Mouse (Mus musculus) hindbrain, embryonic 14.5 days (tissue): ENCODE data around the gene Itgb1bp1. TPM values are rescaled to one million over a fixed set of nuclear protein-coding genes. Genes with fewer than 3 reads are reported as not detected.

Experiments
- ATAC-seq: fragments of 200-750 bp; cut with Nextera tagmentation; 2 replicates; pipeline ENCODE4 v1.8.0; 2017; ENCODE audit warnings: moderate number of reproducible peaks, mild to moderate bottlenecking, moderate TSS enrichment, moderate library complexity; ENCODE audit not compliant: low FRiP score
- DNase-seq: peaks from one replicate; pipeline ENCODE4 v3.0.0-alpha.2; 2015; ENCODE audit warnings: low spot score
- H3K27ac ChIP-seq: fragments of 300-500 bp; sonication (generic); 2 replicates; pipeline ENCODE4 v1.5.1; 2014; ENCODE audit warnings: mild to moderate bottlenecking, moderate library complexity
- H3K27me3 ChIP-seq: fragments of 300-500 bp; sonication (generic); 2 replicates; pipeline ENCODE4 v1.6.1; 2014; ENCODE audit warnings: mild to moderate bottlenecking, low read length, mixed read lengths; ENCODE audit not compliant: control insufficient read depth, insufficient read depth
- H3K36me3 ChIP-seq: fragments of 300-500 bp; sonication (generic); replicated peaks from 2 replicates; pipeline ENCODE4 v1.6.1; 2014; ENCODE audit not compliant: control insufficient read depth, insufficient read depth
- H3K4me1 ChIP-seq: fragments of 300-500 bp; sonication (generic); replicated peaks from 2 replicates; pipeline ENCODE4 v1.6.1; 2014; ENCODE audit warnings: antibody characterized with exemption, low read length, mixed read lengths; ENCODE audit not compliant: control insufficient read depth, insufficient read depth
- H3K4me2 ChIP-seq: fragments of 300-500 bp; sonication (generic); replicated peaks from 2 replicates; pipeline ENCODE4 v1.6.1; 2014; ENCODE audit warnings: mild to moderate bottlenecking, moderate library complexity
- H3K4me3 ChIP-seq: fragments of 300-500 bp; sonication (generic); replicated peaks from 2 replicates; pipeline ENCODE4 v1.5.1; 2014; ENCODE audit warnings: mild to moderate bottlenecking, low read length
- H3K9ac ChIP-seq: fragments of 300-500 bp; sonication (generic); 2 replicates; pipeline ENCODE4 v1.6.1; 2014
- H3K9me3 ChIP-seq: fragments of 300-500 bp; sonication (generic); 2 replicates; pipeline ENCODE4 v1.6.1; 2016; ENCODE audit warnings: low read length; ENCODE audit not compliant: control insufficient read depth
- WGBS: fragments of 180-500 bp; shearing (Covaris S2); extraction: QIAGEN DNeasy Blood & Tissue Kit; methylation state at CpG from one replicate; pipeline ENCODE4 v1.1.7; 2014; 5-methylcytosine and 5-hydroxymethylcytosine counted together
- polyA plus RNA-seq: library from polyadenylated mRNA; unstranded; fragments of >200 nt; fragmentation: Nextera tagmentation; extraction: Ambion mirVana; gene quantifications from 2 replicates; pipeline ENCODE4 v1.2.1, GENCODE M21; 2014

Gene Itgb1bp1
- polyA plus RNA-seq, 1 experiment from 2014 or later, result 37.4 TPM

- Histone ChIP-seq H3K27ac (no peak overlapping the region), H3K27me3 (no peaks in the 10 kb centered on the region), H3K36me3 (peaks cover 93% of the 10 kb centered on the region), H3K4me2 (no peak overlapping the region), H3K9ac (no peak overlapping the region), H3K4me1 (no peaks in the 10 kb centered on the region), H3K9me3 (no peaks in the 10 kb centered on the region), H3K4me3 (no peak overlapping the region)
- 84% methylated on average over 3 of the region's 3 CpGs for WGBS
- ATAC-seq (no peak), DNase-seq (no peak)
Observed at GRCm38 (mm10) chr12:21264970-21265369, 21.1 kb downstream of the Itgb1bp1 start.

- H3K27me3 ChIP-seq, result no peaks in the 10 kb centered on the region
- H3K4me2 ChIP-seq, result no peak overlapping the region
- no peak overlapping the region for H3K4me3 ChIP-seq
- no peaks in the 10 kb centered on the region for H3K9me3 ChIP-seq
- no peaks in the 10 kb centered on the region for H3K4me1 ChIP-seq
- no peak overlapping the region for H3K9ac ChIP-seq
- DNase-seq (no peak), ATAC-seq (no peak)
- WGBS, result 75% methylated on average over 5 of the region's 5 CpGs
- H3K27ac ChIP-seq, result no peak overlapping the region
- H3K36me3 ChIP-seq, result peaks cover 93% of the 10 kb centered on the region
Observed at GRCm38 (mm10) chr12:21264241-21264640, 21.8 kb downstream of the Itgb1bp1 start.

- 93% methylated on average over 5 of the region's 5 CpGs for WGBS
- Histone ChIP-seq H3K27me3 (no peaks in the 10 kb centered on the region), H3K36me3 (peaks cover 91% of the 10 kb centered on the region), H3K4me3 (no peak overlapping the region), H3K9ac (no peak overlapping the region), H3K4me2 (no peak overlapping the region), H3K4me1 (no peaks in the 10 kb centered on the region), H3K27ac (no peak overlapping the region), H3K9me3 (no peaks in the 10 kb centered on the region)
- ATAC-seq (no peak), DNase-seq (no peak)
Observed at GRCm38 (mm10) chr12:21263256-21263655, 22.8 kb downstream of the Itgb1bp1 start.

GRCm38 (mm10) chr12:21261521-21261920, 24.6 kb downstream of the Itgb1bp1 start:
- DNase-seq (no peak), ATAC-seq (no peak)
- no peaks in the 10 kb centered on the region for H3K27me3 ChIP-seq
- WGBS, result 88% methylated on average over 4 of the region's 4 CpGs
- no peak overlapping the region for H3K4me2 ChIP-seq
- H3K4me3 ChIP-seq, result no peak overlapping the region
- peaks cover 91% of the 10 kb centered on the region for H3K36me3 ChIP-seq
- H3K9me3 ChIP-seq, result no peaks in the 10 kb centered on the region
- no peaks in the 10 kb centered on the region for H3K4me1 ChIP-seq
- H3K27ac ChIP-seq, result no peak overlapping the region
- no peak overlapping the region for H3K9ac ChIP-seq

- no peak overlapping the region for H3K27ac ChIP-seq
- no peak for DNase-seq
- no peak overlapping the region for H3K9ac ChIP-seq
- 89% methylated on average over 6 of the region's 6 CpGs for WGBS
- no peaks in the 10 kb centered on the region for H3K27me3 ChIP-seq
- H3K4me3 ChIP-seq, result no peak overlapping the region
- peaks cover 91% of the 10 kb centered on the region for H3K36me3 ChIP-seq
- no peak overlapping the region for H3K4me2 ChIP-seq
- ATAC-seq, result no peak
- no peaks in the 10 kb centered on the region for H3K9me3 ChIP-seq
- H3K4me1 ChIP-seq, result no peaks in the 10 kb centered on the region
Observed at GRCm38 (mm10) chr12:21260494-21261256, 25.4 kb downstream of the Itgb1bp1 start.

GRCm38 (mm10) chr12:21247711-21248392, 38.2 kb downstream of the Itgb1bp1 start:
- no peak for ATAC-seq
- H3K9me3 ChIP-seq, result no peaks in the 10 kb centered on the region
- no peaks in the 10 kb centered on the region for H3K4me1 ChIP-seq
- 81% methylated on average over 7 of the region's 7 CpGs for WGBS
- peaks cover 83% of the 10 kb centered on the region for H3K36me3 ChIP-seq
- DNase-seq, result no peak
- no peak overlapping the region for H3K9ac ChIP-seq
- H3K27ac ChIP-seq, result no peak overlapping the region
- H3K27me3 ChIP-seq, result no peaks in the 10 kb centered on the region
- no peak overlapping the region for H3K4me2 ChIP-seq
- H3K4me3 ChIP-seq, result no peak overlapping the region

GRCm38 (mm10) chr12:21244375-21244960, 41.6 kb downstream of the Itgb1bp1 start:
- Histone ChIP-seq H3K36me3 (peaks cover 75% of the 10 kb centered on the region), H3K9ac (no peak overlapping the region), H3K27ac (no peak overlapping the region), H3K4me1 (no peaks in the 10 kb centered on the region), H3K4me2 (no peak overlapping the region), H3K9me3 (no peaks in the 10 kb centered on the region), H3K27me3 (no peaks in the 10 kb centered on the region), H3K4me3 (no peak overlapping the region)
- DNase-seq, result no peak
- no peak for ATAC-seq
- WGBS, result 98% methylated on average over 11 of the region's 11 CpGs

- no peak overlapping the region for H3K4me2 ChIP-seq
- peaks cover 75% of the 10 kb centered on the region for H3K36me3 ChIP-seq
- H3K27ac ChIP-seq, result peak overlapping the region; percentile 41; the same call in 1 of the 2 replicates
- H3K9me3 ChIP-seq, result no peaks in the 10 kb centered on the region
- WGBS, result 68% methylated on average over 3 of the region's 3 CpGs
- H3K4me1 ChIP-seq, result no peaks in the 10 kb centered on the region
- DNase-seq (no peak), ATAC-seq (0 out of 2 replicates have a peak, but pooled peaks have one; percentile 49)
- no peak overlapping the region for H3K4me3 ChIP-seq
- H3K27me3 ChIP-seq, result no peaks in the 10 kb centered on the region
- no peak overlapping the region for H3K9ac ChIP-seq
Observed at GRCm38 (mm10) chr12:21241965-21242364, 44.1 kb downstream of the Itgb1bp1 start.

GRCm38 (mm10) chr12:21234560-21234959, 51.5 kb downstream of the Itgb1bp1 start:
- no peaks in the 10 kb centered on the region for H3K9me3 ChIP-seq
- H3K36me3 ChIP-seq, result peaks cover 80% of the 10 kb centered on the region
- H3K4me3 ChIP-seq, result no peak overlapping the region
- WGBS, result 85% methylated on average over 2 of the region's 2 CpGs
- no peak overlapping the region for H3K4me2 ChIP-seq
- H3K27me3 ChIP-seq, result no peaks in the 10 kb centered on the region
- H3K4me1 ChIP-seq, result no peaks in the 10 kb centered on the region; the same call in 1 of the 2 replicates
- no peak for DNase-seq
- H3K27ac ChIP-seq, result no peak overlapping the region
- H3K9ac ChIP-seq, result no peak overlapping the region
- no peak for ATAC-seq
